Mouse (Mus musculus) forebrain, embryonic 10.5 days (tissue): ENCODE measurements at regions not wholly inside any gene's neighbourhood (a gene's known extent, or its start where the extent isn't known, plus 50 kb on each side); places are given as distances from the start of the nearest gene placed in this dataset.

Experiments
- DNase-seq: peaks from one replicate; pipeline ENCODE4 v3.0.0-alpha.2; 2017; ENCODE audit warnings: low spot score; ENCODE audit errors: extremely low spot score
- H3K27ac ChIP-seq: fragments of 300-500 bp; sonication (generic); 2 replicates; pipeline ENCODE4 v1.5.1; 2016; ENCODE audit warnings: mild to moderate bottlenecking
- H3K27me3 ChIP-seq: fragments of 300-500 bp; sonication (generic); 2 replicates; pipeline ENCODE4 v1.6.1; 2016; ENCODE audit warnings: mild to moderate bottlenecking; ENCODE audit not compliant: poor library complexity, severe bottlenecking
- H3K36me3 ChIP-seq: fragments of 300-500 bp; sonication (generic); replicated peaks from 2 replicates; pipeline ENCODE4 v1.6.1; 2016; ENCODE audit warnings: mild to moderate bottlenecking, moderate library complexity
- H3K4me1 ChIP-seq: fragments of 300-500 bp; sonication (generic); 2 replicates; pipeline ENCODE4 v1.6.1; 2016
- H3K4me3 ChIP-seq: fragments of 300-500 bp; sonication (generic); 2 replicates; pipeline ENCODE4 v1.5.1; 2016; ENCODE audit warnings: mild to moderate bottlenecking, moderate library complexity
- H3K9me3 ChIP-seq: fragments of 300-500 bp; sonication (generic); 2 replicates; pipeline ENCODE4 v1.6.1; 2016; ENCODE audit warnings: mild to moderate bottlenecking, moderate library complexity
- WGBS: fragments of 180-500 bp; shearing (Covaris S2); methylation state at CpG from one replicate; pipeline ENCODE4 v1.1.7; 2016; 5-methylcytosine and 5-hydroxymethylcytosine counted together

DNA sequence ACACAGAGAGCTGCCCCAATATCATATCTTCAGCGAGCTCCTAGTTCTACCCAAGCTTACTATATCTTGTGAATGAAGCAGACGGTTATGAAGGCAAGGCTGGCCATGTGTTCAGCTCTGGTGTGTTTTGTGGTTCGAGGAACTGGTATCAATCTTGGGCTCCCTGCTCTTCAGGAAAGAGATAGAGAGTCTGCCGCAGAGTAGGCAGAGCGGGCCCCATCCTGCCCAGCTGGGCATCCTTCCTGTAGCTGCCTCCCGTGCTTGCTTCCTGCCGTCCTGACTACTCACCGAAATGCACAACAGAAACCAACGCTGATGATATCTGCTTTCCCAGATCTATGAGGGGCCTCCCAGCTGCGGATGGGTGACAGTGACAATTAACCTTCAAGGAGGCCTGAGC, 60.3 kb downstream of the Snrpe start:
- DNase-seq: no peak
- Histone ChIP-seq H3K4me3 (no peak overlapping the region), H3K27me3 (no peaks in the 10 kb centered on the region), H3K9me3 (no peaks in the 10 kb centered on the region; the same call in 1 of the 2 replicates), H3K36me3 (no peaks in the 10 kb centered on the region), H3K27ac (no peak overlapping the region), H3K4me1 (no peaks in the 10 kb centered on the region; the same call in 1 of the 2 replicates)
- WGBS: 88% methylated on average over 10 of the region's 10 CpGs

DNA sequence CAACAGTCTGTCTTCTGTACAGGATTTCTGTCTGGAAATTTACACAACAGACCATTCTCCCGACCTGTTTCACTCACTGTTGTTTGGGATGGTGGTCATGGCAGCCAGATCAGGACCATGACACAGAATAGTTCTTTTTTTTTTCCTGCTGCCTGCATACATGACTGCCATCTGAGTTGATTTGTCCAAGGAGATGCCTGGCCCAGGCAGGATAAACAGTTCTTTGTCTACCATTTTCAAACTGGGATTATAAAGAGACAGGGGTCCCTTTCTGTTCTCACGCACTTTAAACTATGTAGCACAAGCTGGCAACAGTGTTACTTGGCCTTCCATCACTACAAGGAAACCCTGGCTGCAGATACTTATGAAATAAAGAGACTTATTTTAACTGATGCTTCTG, 61.1 kb downstream of the Snrpe start:
- no peaks in the 10 kb centered on the region; the same call in 1 of the 2 replicates for H3K9me3 ChIP-seq
- no peak overlapping the region for H3K27ac ChIP-seq
- H3K27me3 ChIP-seq: no peaks in the 10 kb centered on the region
- H3K4me1 ChIP-seq: no peaks in the 10 kb centered on the region; the same call in 1 of the 2 replicates
- no peaks in the 10 kb centered on the region for H3K36me3 ChIP-seq
- no peak overlapping the region for H3K4me3 ChIP-seq
- no peak for DNase-seq
- WGBS: 59% methylated on average over 2 of the region's 2 CpGs

DNA sequence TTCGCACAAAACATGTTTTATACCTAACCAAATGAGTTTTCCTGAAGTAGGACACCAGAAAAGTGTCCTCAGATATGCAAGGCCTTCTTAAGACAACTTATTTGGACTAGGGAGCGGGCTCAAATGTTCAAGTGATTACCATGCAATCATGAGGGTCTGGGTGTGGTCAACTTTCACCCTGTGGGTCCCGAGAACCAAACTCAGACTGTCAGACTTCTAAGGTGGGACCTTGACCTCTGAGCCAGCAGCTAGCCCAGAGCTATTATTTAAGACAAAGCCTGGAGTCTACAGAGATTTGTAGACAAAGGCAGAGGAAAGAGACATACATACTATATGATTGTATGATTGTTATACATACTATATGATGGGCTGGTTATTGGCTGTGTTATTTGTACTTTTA, 62.5 kb downstream of the Snrpe start:
- no peak for DNase-seq
- Histone ChIP-seq H3K27me3 (no peaks in the 10 kb centered on the region), H3K9me3 (no peaks in the 10 kb centered on the region), H3K4me3 (no peak overlapping the region), H3K36me3 (no peaks in the 10 kb centered on the region), H3K27ac (no peak overlapping the region), H3K4me1 (no peaks in the 10 kb centered on the region; the same call in 1 of the 2 replicates)
- 83% methylated on average over 3 of the region's 3 CpGs for WGBS

DNA sequence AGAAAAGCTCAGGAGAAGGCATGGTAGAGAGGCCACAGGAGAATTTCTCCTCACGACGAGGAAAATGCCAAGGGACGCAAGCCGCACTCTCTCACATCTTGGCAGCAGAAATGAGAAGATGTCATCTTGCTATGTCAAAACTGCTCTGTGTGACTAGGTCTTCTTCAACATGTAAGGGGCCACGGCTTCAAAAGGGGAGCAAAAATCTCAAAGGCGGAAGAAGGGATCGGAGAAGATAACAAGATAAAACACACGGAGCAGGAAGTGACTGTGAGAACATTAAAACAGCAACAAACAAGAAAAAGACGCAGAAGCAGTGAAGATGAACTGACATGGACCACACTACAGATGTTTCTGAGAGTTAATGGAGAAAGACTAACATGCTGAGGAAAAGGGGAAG, 65.1 kb downstream of the Snrpe start:
- no peak overlapping the region for H3K27ac ChIP-seq
- no peak for DNase-seq
- no peaks in the 10 kb centered on the region for H3K36me3 ChIP-seq
- H3K4me1 ChIP-seq: no peaks in the 10 kb centered on the region; the same call in 1 of the 2 replicates
- 92% methylated on average over 9 of the region's 9 CpGs for WGBS
- H3K9me3 ChIP-seq: no peaks in the 10 kb centered on the region
- no peak overlapping the region for H3K4me3 ChIP-seq
- no peaks in the 10 kb centered on the region for H3K27me3 ChIP-seq

DNA sequence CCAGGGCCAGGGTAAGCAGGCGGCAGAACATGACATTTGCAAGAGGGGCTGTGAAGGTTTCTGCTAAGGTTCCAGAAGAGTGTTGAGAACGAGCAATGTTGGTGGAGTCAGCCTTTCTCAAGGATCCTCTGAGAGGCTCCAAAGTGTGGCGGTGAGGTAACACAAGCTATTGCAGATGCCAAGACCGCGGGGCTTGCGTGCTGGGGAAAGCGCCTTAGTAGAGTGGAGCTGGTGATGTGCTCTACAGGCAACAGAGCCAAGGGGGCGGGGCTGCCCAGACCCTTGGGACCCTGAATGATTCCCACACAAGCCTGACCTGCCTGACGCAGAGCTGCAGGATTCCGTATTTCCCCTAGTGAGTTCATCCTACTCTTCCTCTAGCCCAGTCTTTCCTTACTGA, 66.3 kb downstream of the Snrpe start:
- H3K27me3 ChIP-seq: no peaks in the 10 kb centered on the region
- no peaks in the 10 kb centered on the region for H3K36me3 ChIP-seq
- no peaks in the 10 kb centered on the region for H3K4me1 ChIP-seq
- no peak overlapping the region for H3K4me3 ChIP-seq
- H3K9me3 ChIP-seq: no peaks in the 10 kb centered on the region
- no peak overlapping the region for H3K27ac ChIP-seq
- WGBS: 92% methylated on average over 10 of the region's 10 CpGs
- DNase-seq: no peak

DNA sequence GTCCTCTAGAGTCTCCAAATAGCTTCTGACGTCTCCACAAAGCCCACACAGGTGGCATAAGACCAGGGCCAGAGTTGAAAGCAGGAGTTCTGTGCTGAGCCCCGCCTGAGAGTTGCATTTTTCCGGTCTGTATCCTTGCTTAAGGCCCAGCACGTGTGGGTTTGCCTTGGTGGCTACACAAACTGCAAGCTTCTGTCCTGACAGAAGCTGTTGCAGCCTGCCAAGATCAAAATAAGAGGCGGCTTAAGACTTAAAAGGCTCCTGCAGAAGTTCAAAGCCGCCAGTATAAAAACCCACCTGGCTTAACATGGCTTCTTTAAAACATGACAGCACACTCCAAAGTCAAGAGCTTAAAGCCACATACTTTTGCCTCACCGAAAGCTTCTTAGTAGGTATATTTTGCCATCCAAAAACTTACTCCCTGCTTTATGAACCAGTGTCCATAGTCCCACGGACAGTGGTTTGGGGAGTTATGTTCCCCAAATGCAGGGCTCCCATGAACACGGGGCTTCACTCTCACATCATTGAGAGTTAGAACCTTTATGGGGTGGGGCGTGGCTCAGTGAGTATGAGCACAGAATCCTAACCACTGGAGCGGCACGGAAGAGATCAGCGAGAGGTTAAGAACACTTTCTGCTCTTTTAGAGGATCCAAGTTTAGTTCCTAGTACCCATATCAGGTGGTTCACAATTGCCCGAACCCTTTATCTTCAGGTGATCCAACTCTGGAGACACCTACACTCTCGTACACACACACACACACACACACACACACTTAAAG, 67.9 kb downstream of the Snrpe start:
- no peaks in the 10 kb centered on the region for H3K9me3 ChIP-seq
- 80% methylated on average over 15 of the region's 15 CpGs for WGBS
- no peak overlapping the region for H3K4me3 ChIP-seq
- no peaks in the 10 kb centered on the region for H3K36me3 ChIP-seq
- no peak for DNase-seq
- no peaks in the 10 kb centered on the region for H3K27me3 ChIP-seq
- H3K4me1 ChIP-seq: no peaks in the 10 kb centered on the region
- no peak overlapping the region for H3K27ac ChIP-seq

GRCm38 (mm10) chr1:133530698-133531097, 79.4 kb downstream of the Snrpe start:
- Histone ChIP-seq H3K4me1 (0 out of 2 replicates have a peak, but pooled peaks cover 3% of the 10 kb centered on the region), H3K4me3 (no peak overlapping the region), H3K36me3 (no peaks in the 10 kb centered on the region), H3K9me3 (peaks cover 3% of the 10 kb centered on the region; the same call in 1 of the 2 replicates), H3K27me3 (no peaks in the 10 kb centered on the region), H3K27ac (no peak overlapping the region)
- DNase-seq: no peak

DNA sequence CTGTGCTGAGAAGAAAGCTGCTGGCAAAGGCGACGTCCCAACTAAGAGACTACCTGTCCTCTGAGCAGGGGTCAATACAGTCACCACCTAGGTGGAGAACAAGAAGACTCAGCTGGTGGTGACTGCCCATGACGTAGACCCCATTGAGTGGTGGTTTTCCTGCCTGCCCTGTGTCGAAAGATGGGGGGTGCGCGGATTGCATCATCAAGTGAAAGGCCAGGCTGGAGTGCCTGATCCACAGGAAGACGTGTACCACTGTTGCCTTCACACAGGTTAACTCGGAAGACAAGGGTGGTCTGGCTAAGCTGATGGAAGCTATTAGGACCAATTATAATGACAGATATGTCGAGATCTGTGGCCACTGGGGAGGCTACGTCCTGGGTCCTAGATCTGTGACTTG, 80.3 kb downstream of the Snrpe start:
- H3K27ac ChIP-seq: no peak overlapping the region
- no peak overlapping the region for H3K4me3 ChIP-seq
- DNase-seq: no peak
- H3K27me3 ChIP-seq: no peaks in the 10 kb centered on the region
- no peaks in the 10 kb centered on the region for H3K36me3 ChIP-seq
- peaks cover 3% of the 10 kb centered on the region; the same call in 1 of the 2 replicates for H3K9me3 ChIP-seq
- WGBS: 92% methylated on average over 10 of the region's 10 CpGs
- H3K4me1 ChIP-seq: 0 out of 2 replicates have a peak, but pooled peaks cover 3% of the 10 kb centered on the region

DNA sequence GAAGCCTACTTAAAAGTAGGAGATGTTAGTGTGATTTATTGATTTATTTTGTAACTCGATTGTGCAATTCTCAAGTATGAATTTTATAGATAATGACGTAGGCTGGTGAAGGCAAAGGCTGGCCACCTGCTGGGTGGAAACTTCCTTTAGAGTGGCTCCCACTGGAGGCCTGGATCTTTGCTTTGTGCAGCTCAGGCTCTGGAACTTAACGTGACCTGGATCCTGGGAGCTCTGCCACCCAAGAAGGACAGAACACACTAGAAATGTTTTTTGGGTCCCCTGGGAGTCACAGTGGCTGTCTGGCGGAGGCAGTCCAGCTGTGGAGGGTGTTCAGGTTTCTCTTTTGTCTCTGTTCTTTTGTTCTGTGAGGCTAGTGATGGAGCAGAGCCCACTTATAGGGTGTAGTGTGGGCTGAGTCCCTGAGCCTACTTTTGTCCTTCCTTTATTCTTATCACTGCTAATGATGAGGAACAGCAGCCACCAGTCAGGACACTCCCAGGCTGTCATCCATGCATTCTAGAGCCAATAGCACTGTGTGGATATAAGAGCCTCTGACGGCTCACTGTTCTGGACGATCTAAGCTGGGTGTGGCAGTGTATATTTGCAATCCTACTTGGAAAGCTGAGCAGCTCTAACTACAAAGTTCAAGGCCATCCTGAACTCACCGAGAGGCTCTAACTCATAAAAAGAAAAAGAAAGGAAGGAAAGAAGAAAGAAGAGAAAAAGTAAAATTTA, 82.3 kb downstream of the Snrpe start:
- Histone ChIP-seq H3K36me3 (no peaks in the 10 kb centered on the region), H3K4me3 (no peak overlapping the region), H3K27ac (peak overlapping the region; percentile 44; the same call in 1 of the 2 replicates), H3K9me3 (peaks cover 7% of the 10 kb centered on the region; the same call in 1 of the 2 replicates), H3K27me3 (no peaks in the 10 kb centered on the region), H3K4me1 (0 out of 2 replicates have a peak, but pooled peaks cover 3% of the 10 kb centered on the region)
- no peak for DNase-seq
- 77% methylated on average over 7 of the region's 7 CpGs for WGBS

DNA sequence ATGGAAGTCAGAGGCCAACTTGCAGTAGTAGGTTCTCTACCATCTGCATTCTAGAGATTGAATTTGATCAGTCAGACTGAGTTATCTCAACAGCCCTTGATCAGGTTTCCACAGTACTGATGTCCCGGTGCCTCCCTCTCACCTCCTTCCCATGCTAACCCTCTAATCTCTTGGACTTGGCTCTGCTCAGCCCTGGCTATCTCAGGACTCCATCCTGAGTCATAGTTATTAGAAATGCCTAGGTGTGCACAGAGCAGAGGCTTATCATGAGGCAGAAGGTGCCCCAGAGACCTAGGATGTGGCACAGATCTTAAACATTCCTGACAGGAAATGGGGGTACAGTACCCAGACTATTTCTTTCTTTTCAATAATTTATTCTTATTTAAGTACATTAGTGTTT, 87.3 kb downstream of the Snrpe start:
- Histone ChIP-seq H3K27ac (no peak overlapping the region), H3K27me3 (no peaks in the 10 kb centered on the region), H3K4me3 (no peak overlapping the region), H3K9me3 (0 out of 2 replicates have a peak, but pooled peaks cover 3% of the 10 kb centered on the region), H3K36me3 (no peaks in the 10 kb centered on the region), H3K4me1 (peaks cover 7% of the 10 kb centered on the region)
- WGBS: 100% methylated on average over 1 of the region's 1 CpGs
- DNase-seq: no peak

DNA sequence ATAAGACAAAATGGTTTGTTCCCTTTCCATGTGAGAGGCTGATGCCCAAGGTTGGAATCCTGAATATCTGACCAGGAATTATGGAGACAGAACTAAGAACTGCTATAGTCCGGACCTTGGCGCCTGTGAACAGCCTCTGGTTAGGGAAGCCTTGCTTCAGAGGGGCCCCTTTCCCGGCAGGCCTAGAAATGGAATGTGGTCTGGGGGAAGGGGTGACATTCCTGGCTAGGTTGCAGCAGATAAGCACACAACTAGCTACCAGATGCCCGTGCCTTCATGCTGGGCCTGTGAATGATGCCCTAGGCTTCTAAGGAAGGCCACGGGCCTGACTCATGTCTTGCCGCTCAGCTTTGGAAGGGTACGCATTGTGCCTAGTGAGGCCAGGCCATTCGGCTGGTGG, 89.4 kb downstream of the Snrpe start:
- WGBS: 82% methylated on average over 8 of the region's 8 CpGs
- no peak for DNase-seq
- H3K27ac ChIP-seq: 0 out of 2 replicates have a peak overlapping the region, but pooled peaks have one; percentile 5
- H3K27me3 ChIP-seq: no peaks in the 10 kb centered on the region
- H3K4me1 ChIP-seq: peaks cover 7% of the 10 kb centered on the region
- H3K36me3 ChIP-seq: no peaks in the 10 kb centered on the region
- no peak overlapping the region for H3K4me3 ChIP-seq
- H3K9me3 ChIP-seq: peaks cover 3% of the 10 kb centered on the region; the same call in 1 of the 2 replicates

- Histone ChIP-seq H3K4me3 (no peak overlapping the region), H3K27me3 (no peaks in the 10 kb centered on the region)
- 92% methylated on average over 5 of the region's 5 CpGs for WGBS
These were observed 92.8 kb upstream of the Sox13 start for GRCm38 (mm10) chr1:133517020-133517419.

GRCm38 (mm10) chr1:133504116-133504515, 79.9 kb upstream of the Sox13 start:
- Histone ChIP-seq H3K4me1 (peaks cover 22% of the 10 kb centered on the region), H3K27me3 (no peaks in the 10 kb centered on the region), H3K36me3 (no peaks in the 10 kb centered on the region), H3K4me3 (no peak overlapping the region), H3K9me3 (no peaks in the 10 kb centered on the region; the same call in 1 of the 2 replicates), H3K27ac (no peak overlapping the region)
- 79% methylated on average over 3 of the region's 3 CpGs for WGBS
- no peak for DNase-seq

More at GRCm38 (mm10) chr1:133517020-133517419, 92.8 kb upstream of the Sox13 start:
- DNase-seq: no peak
- no peaks in the 10 kb centered on the region; the same call in 1 of the 2 replicates for H3K9me3 ChIP-seq
- no peaks in the 10 kb centered on the region for H3K36me3 ChIP-seq
- no peak overlapping the region for H3K27ac ChIP-seq
- H3K4me1 ChIP-seq: peaks cover 7% of the 10 kb centered on the region
